Comparison of ENCODE assay signal across 19 mouse cellular contexts in the genomic region with DNA sequence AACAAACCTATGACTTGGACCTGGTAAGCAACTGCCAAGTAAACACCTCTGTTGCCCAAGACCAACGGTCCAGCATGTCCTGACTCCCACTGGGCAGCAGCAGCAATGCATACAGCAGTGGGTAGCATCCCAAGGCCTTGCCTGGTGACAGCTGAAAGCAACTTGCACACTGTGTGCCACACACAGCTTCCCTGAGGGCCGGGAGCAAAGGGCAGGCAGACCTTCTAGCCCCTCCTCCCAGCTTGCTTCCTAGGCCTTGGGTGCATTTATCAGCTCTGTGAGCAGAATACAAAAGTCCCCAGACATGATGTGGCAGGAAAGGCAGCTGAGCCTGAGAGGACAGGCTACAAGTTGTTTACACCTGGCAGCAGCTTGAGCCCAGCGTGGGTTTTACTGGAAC. TPM values are rescaled to one million over a fixed set of nuclear protein-coding genes. Genes with fewer than 3 reads are reported as not detected.
DNase-seq lines count a peak whose midpoint lies in the region; ATAC-seq and TF ChIP-seq lines count a peak whose summit lies in the region.
"Had no signal": no experiment of that assay in that cellular context is flagged by ENCODE, and none has a peak within 500 bp of the region (broad histone marks: within the 10 kb centered on the region; RNA-seq: fewer than 3 reads in every experiment).

No protein-coding gene starts in this region.

- 36% methylated on average over 3 of the region's 3 CpGs for WGBS in forebrain, embryonic 10.5 days
- 26% methylated on average over 3 of the region's 3 CpGs for WGBS in forebrain, embryonic 13.5 days
- WGBS in lung, embryonic 14.5 days: 27% methylated on average over 3 of the region's 3 CpGs
- 48% methylated on average over 3 of the region's 3 CpGs for WGBS in embryonic facial prominence, embryonic 14.5 days
- 30% methylated on average over 3 of the region's 3 CpGs for WGBS in limb, embryonic 13.5 days

- H3K36me3 ChIP-seq in forebrain, embryonic 10.5 days (replicated peaks): no peaks in the 10 kb centered on the region
- no peaks in the 10 kb centered on the region for H3K36me3 ChIP-seq in forebrain, embryonic 13.5 days (ENCODE audit: poor library complexity, severe bottlenecking)
- H3K36me3 ChIP-seq in lung, embryonic 14.5 days (ENCODE audit: insufficient read depth): no peaks in the 10 kb centered on the region
- no peaks in the 10 kb centered on the region for H3K36me3 ChIP-seq in embryonic facial prominence, embryonic 14.5 days (ENCODE audit: control insufficient read depth, insufficient read depth, low read length)
- H3K36me3 ChIP-seq in limb, embryonic 13.5 days: no peaks in the 10 kb centered on the region
- H3K36me3 ChIP-seq: embryonic facial prominence, embryonic 15.5 days had no signal

- ATAC-seq in forebrain, embryonic 13.5 days: no peak
- ATAC-seq in lung, embryonic 14.5 days (ENCODE audit: insufficient read depth): no peak
- no peak for ATAC-seq in embryonic facial prominence, embryonic 14.5 days (ENCODE audit: low read depth)
- ATAC-seq in limb, embryonic 13.5 days (ENCODE audit: low FRiP score, low read depth): no peak
- no peak for ATAC-seq in monocyte, adult 5-6 weeks (replicated peaks; ENCODE audit: insufficient number of reproducible peaks, low FRiP score, low TSS enrichment, poor library complexity, severe bottlenecking)
- ATAC-seq: forebrain, embryonic 16.5 days; Patski had no signal

- peaks cover 8% of the 10 kb centered on the region for H3K27me3 ChIP-seq in forebrain, embryonic 10.5 days (ENCODE audit: poor library complexity, severe bottlenecking)
- H3K27me3 ChIP-seq in forebrain, embryonic 13.5 days: peaks cover 4% of the 10 kb centered on the region; the same call in 1 of the 2 replicates
- no peaks in the 10 kb centered on the region for H3K27me3 ChIP-seq in lung, embryonic 14.5 days (ENCODE audit: insufficient read depth, low read length)
- no peaks in the 10 kb centered on the region for H3K27me3 ChIP-seq in embryonic facial prominence, embryonic 14.5 days (replicated peaks; ENCODE audit: control insufficient read depth, insufficient read depth, low read length)
- 0 out of 2 replicates have a peak, but pooled peaks cover 7% of the 10 kb centered on the region for H3K27me3 ChIP-seq in limb, embryonic 13.5 days
- H3K27me3 ChIP-seq: embryonic facial prominence, embryonic 15.5 days; Patski had no signal

- no peak overlapping the region for H3K4me2 ChIP-seq in forebrain, embryonic 13.5 days
- no peak overlapping the region for H3K4me2 ChIP-seq in lung, embryonic 14.5 days
- no peak overlapping the region for H3K4me2 ChIP-seq in embryonic facial prominence, embryonic 14.5 days (ENCODE audit: low read depth, low read length)
- H3K4me2 ChIP-seq in limb, embryonic 13.5 days (replicated peaks): no peak overlapping the region
- H3K4me2 ChIP-seq: embryonic facial prominence, embryonic 15.5 days; heart, embryonic 11.5 days had no signal

- peaks cover 29% of the 10 kb centered on the region for H3K4me1 ChIP-seq in forebrain, embryonic 10.5 days
- H3K4me1 ChIP-seq in forebrain, embryonic 13.5 days: peaks cover 10% of the 10 kb centered on the region
- H3K4me1 ChIP-seq in lung, embryonic 14.5 days (ENCODE audit: insufficient read depth): peaks cover 26% of the 10 kb centered on the region
- peaks cover 12% of the 10 kb centered on the region for H3K4me1 ChIP-seq in embryonic facial prominence, embryonic 14.5 days (ENCODE audit: control insufficient read depth, insufficient read depth, low read length)
- H3K4me1 ChIP-seq in limb, embryonic 13.5 days: peaks cover 30% of the 10 kb centered on the region

- peaks cover 5% of the 10 kb centered on the region; the same call in 1 of the 2 replicates for H3K9me3 ChIP-seq in forebrain, embryonic 10.5 days
- H3K9me3 ChIP-seq in forebrain, embryonic 13.5 days (replicated peaks): no peaks in the 10 kb centered on the region; the same call in 1 of the 2 replicates
- H3K9me3 ChIP-seq in lung, embryonic 14.5 days (ENCODE audit: low read depth, low read length): no peaks in the 10 kb centered on the region
- no peaks in the 10 kb centered on the region for H3K9me3 ChIP-seq in embryonic facial prominence, embryonic 14.5 days (ENCODE audit: control insufficient read depth, low read length)
- 0 out of 2 replicates have a peak, but pooled peaks cover 3% of the 10 kb centered on the region for H3K9me3 ChIP-seq in limb, embryonic 13.5 days
- H3K9me3 ChIP-seq: embryonic facial prominence, embryonic 15.5 days had no signal

- H3K27ac ChIP-seq in forebrain, embryonic 10.5 days: peak overlapping the region; percentile 65
- H3K27ac ChIP-seq in forebrain, embryonic 13.5 days: no peak overlapping the region
- H3K27ac ChIP-seq in lung, embryonic 14.5 days (ENCODE audit: low read depth): 0 out of 2 replicates have a peak overlapping the region, but pooled peaks have one; percentile 27
- H3K27ac ChIP-seq in embryonic facial prominence, embryonic 14.5 days (replicated peaks; ENCODE audit: low read depth, low read length): no peak overlapping the region
- H3K27ac ChIP-seq in limb, embryonic 13.5 days: no peak overlapping the region
- H3K27ac ChIP-seq: embryonic facial prominence, embryonic 15.5 days; kidney, postnatal 0 days had no signal

- H3K4me3 ChIP-seq in forebrain, embryonic 10.5 days: no peak overlapping the region
- no peak overlapping the region for H3K4me3 ChIP-seq in forebrain, embryonic 13.5 days
- no peak overlapping the region for H3K4me3 ChIP-seq in lung, embryonic 14.5 days (ENCODE audit: low read depth, low read length)
- H3K4me3 ChIP-seq in embryonic facial prominence, embryonic 14.5 days (ENCODE audit: low read depth, low read length): no peak overlapping the region
- no peak overlapping the region for H3K4me3 ChIP-seq in limb, embryonic 13.5 days
- H3K4me3 ChIP-seq: embryonic facial prominence, embryonic 15.5 days had no signal

- no peak for DNase-seq in forebrain, embryonic 10.5 days (ENCODE audit: extremely low spot score, low spot score)
- DNase-seq in lung, embryonic 14.5 days: no peak
- no peak for DNase-seq in lung, postnatal 25 days (ENCODE audit: low spot score)
- DNase-seq in embryonic facial prominence, embryonic 14.5 days (ENCODE audit: low spot score): no peak
- DNase-seq in frontal cortex, postnatal 25 days (ENCODE audit: low spot score in 2 of 2): no peak
- DNase-seq: cerebellum, adult 9-11 months; gastrocnemius, postnatal 14 days; heart, postnatal 4 days; lung, adult 18-20 months; thymus, postnatal 36 days had no signal

- TF ChIP-seq CTCF in lung, embryonic 14.5 days (IDR thresholded peaks at IDR 0.05; ENCODE audit: low read depth): no peak

- H3K9ac ChIP-seq in forebrain, embryonic 13.5 days: no peak overlapping the region
- H3K9ac ChIP-seq in lung, embryonic 14.5 days: no peak overlapping the region
- H3K9ac ChIP-seq in embryonic facial prominence, embryonic 14.5 days (ENCODE audit: low read depth, low read length): 0 out of 2 replicates have a peak overlapping the region, but pooled peaks have one; percentile 19
- peak overlapping the region; percentile 25; the same call in 1 of the 2 replicates for H3K9ac ChIP-seq in limb, embryonic 13.5 days
- H3K9ac ChIP-seq: embryonic facial prominence, embryonic 15.5 days had no signal

RNA-seq across cellular contexts. Expression of a gene that starts 37.3 kb away (rescaled TPM):
- polyA plus RNA-seq in forebrain, embryonic 10.5 days (2016; fragmentation: Nextera tagmentation; extraction: Ambion mirVana): 1.0 and 1.5 TPM in 2 replicates
- polyA plus RNA-seq in forebrain, embryonic 13.5 days (2015; fragmentation: Nextera tagmentation; extraction: Ambion mirVana): 2.4 and 2.6 TPM in 2 replicates
- polyA plus RNA-seq in lung, embryonic 14.5 days (2014; fragmentation: Nextera tagmentation; extraction: Ambion mirVana): 1.6 and 2.2 TPM in 2 replicates
- 0.78 and 1.1 TPM in 2 replicates for polyA plus RNA-seq in embryonic facial prominence, embryonic 14.5 days (2014; fragmentation: Nextera tagmentation; extraction: Ambion mirVana)
- polyA plus RNA-seq in limb, embryonic 13.5 days (2015; fragmentation: Nextera tagmentation; extraction: Ambion mirVana): 2.6 and 2.7 TPM in 2 replicates
- total RNA-seq in monocyte, adult 5-6 weeks (2017): not detected in 3 replicates
- total RNA-seq: megakaryocyte progenitor cell, adult 5-6 weeks had no signal

Comparison
In these comparisons a context has a peak if more than half of its experiments do, and no peak if none do; other contexts are left out.
1. H3K27ac ChIP-seq: peak in forebrain, embryonic 10.5 days (single experiment) and lung, embryonic 14.5 days (single experiment); none in forebrain, embryonic 13.5 days (single experiment), embryonic facial prominence, embryonic 14.5 days (single experiment) and limb, embryonic 13.5 days (single experiment).
2. H3K9ac ChIP-seq: peak in embryonic facial prominence, embryonic 14.5 days (single experiment) and limb, embryonic 13.5 days (single experiment); none in forebrain, embryonic 13.5 days (single experiment) and lung, embryonic 14.5 days (single experiment).